Mouse (Mus musculus): ENCODE data around the gene Tnrc6b. TPM values are rescaled to one million over a fixed set of nuclear protein-coding genes. Genes with fewer than 3 reads are reported as not detected.
A peak's percentile ranks its signal among the peaks of the same experiment; 100 is the strongest.

Tnrc6b gene
- polyA plus RNA-seq, 1 experiment from 2014 or later = 16.3 TPM

DNA sequence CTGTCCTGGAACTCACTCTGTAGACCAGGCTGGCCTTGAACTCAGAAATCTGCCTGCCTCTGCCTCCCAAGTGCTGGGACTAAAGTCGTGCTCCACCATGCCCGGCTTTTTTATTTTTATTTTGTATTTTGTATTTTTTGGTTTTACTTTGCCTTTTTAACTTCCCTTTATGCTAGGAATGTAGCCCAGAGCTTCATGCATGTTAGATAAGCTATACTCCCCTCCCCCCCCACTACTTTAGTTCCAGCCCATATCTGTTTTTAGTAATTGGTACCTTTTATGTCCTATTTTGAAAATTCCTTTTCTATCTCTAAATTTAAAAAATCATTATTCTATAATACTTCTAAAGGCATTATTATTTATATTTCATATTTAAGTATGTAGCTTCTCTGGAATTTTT, 27.1 kb downstream of the Tnrc6b start:
- H3K36me3 ChIP-seq (ENCODE audit: control insufficient read depth, insufficient read depth, low read length) = no peaks in the 10 kb centered on the region

DNA sequence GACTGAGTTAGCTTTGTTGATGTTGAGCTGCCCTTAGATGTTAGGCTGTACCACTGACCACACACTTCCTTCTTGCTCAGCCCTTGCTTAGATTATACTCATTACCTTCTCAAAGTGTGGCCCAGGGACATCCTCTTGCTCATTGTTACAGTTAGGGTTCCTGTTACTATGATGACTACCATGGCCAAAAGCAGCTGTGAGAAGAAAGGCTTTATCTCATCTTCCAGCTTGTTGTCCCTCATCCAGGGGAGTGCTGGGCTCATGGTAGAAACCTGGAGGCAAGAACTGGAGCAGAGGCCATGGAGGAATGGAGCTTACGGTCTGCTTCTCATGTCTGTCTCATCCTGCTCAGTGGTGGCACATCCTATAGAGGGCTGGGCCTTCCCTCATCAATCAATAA, 28.9 kb downstream of the Tnrc6b start:
- no peaks in the 10 kb centered on the region; the same call in 1 of the 2 replicates for H3K4me1 ChIP-seq (replicated peaks; ENCODE audit: control insufficient read depth, insufficient read depth, low read length)
- H3K4me3 ChIP-seq (ENCODE audit: low read depth, low read length) = no peak overlapping the region
- WGBS = 100% methylated on average over 1 of the region's 1 CpGs
- no peak overlapping the region for H3K4me2 ChIP-seq (ENCODE audit: low read length)
- no peaks in the 10 kb centered on the region for H3K9me3 ChIP-seq (ENCODE audit: control insufficient read depth, low read length)
- no peak overlapping the region for H3K9ac ChIP-seq (ENCODE audit: low read length)
- no peaks in the 10 kb centered on the region for H3K27me3 ChIP-seq (replicated peaks; ENCODE audit: control insufficient read depth, insufficient read depth, low read length)
- H3K36me3 ChIP-seq (ENCODE audit: control insufficient read depth, insufficient read depth, low read length) = no peaks in the 10 kb centered on the region
- ATAC-seq (replicated peaks; ENCODE audit: low FRiP score, low TSS enrichment, low read depth) (no peak), DNase-seq (ENCODE audit: low spot score) (no peak)
- peak overlapping the region; percentile 9; the same call in 1 of the 2 replicates for H3K27ac ChIP-seq (ENCODE audit: low read depth)

More for the DNA sequence above, 27.1 kb downstream of the Tnrc6b start:
- ATAC-seq (replicated peaks; ENCODE audit: low FRiP score, low TSS enrichment, low read depth) (no peak), DNase-seq (ENCODE audit: low spot score) (no peak)
- Histone ChIP-seq H3K4me2 (ENCODE audit: low read length) (no peak overlapping the region), H3K27me3 (replicated peaks; ENCODE audit: control insufficient read depth, insufficient read depth, low read length) (no peaks in the 10 kb centered on the region), H3K27ac (ENCODE audit: low read depth) (no peak overlapping the region), H3K9ac (ENCODE audit: low read length) (no peak overlapping the region), H3K9me3 (ENCODE audit: control insufficient read depth, low read length) (no peaks in the 10 kb centered on the region), H3K4me3 (ENCODE audit: low read depth, low read length) (no peak overlapping the region), H3K4me1 (replicated peaks; ENCODE audit: control insufficient read depth, insufficient read depth, low read length) (no peaks in the 10 kb centered on the region; the same call in 1 of the 2 replicates)
- WGBS = 93% methylated on average over 2 of the region's 2 CpGs

DNA sequence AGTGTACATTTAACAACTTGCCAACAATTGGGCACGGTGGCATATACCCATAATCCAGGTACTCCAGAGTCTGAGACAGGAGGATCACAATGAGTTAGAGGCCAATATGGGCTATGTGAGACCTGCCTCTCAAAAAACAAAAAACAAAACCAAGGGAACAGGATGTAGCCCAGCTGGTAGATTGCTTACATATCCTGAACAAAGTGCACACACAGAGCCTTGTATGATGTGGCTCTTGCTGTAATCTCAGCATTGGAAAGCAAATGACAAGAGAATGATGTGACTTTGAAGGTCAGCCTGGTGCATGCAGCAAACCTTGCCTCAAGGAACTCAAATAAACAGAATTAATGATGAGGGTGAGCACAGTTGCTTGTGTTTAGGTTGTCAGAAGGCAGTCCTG, 30.7 kb downstream of the Tnrc6b start:
- Histone ChIP-seq H3K4me2 (ENCODE audit: low read length) (no peak overlapping the region), H3K4me3 (ENCODE audit: low read depth, low read length) (no peak overlapping the region), H3K27ac (ENCODE audit: low read depth) (no peak overlapping the region), H3K36me3 (ENCODE audit: control insufficient read depth, insufficient read depth, low read length) (no peaks in the 10 kb centered on the region), H3K4me1 (replicated peaks; ENCODE audit: control insufficient read depth, insufficient read depth, low read length) (no peaks in the 10 kb centered on the region; the same call in 1 of the 2 replicates), H3K9ac (ENCODE audit: low read length) (no peak overlapping the region), H3K9me3 (ENCODE audit: control insufficient read depth, low read length) (no peaks in the 10 kb centered on the region), H3K27me3 (replicated peaks; ENCODE audit: control insufficient read depth, insufficient read depth, low read length) (no peaks in the 10 kb centered on the region)
- WGBS = 90% methylated on average over 1 of the region's 1 CpGs
- ATAC-seq (replicated peaks; ENCODE audit: low FRiP score, low TSS enrichment, low read depth) (no peak), DNase-seq (ENCODE audit: low spot score) (no peak)

DNA sequence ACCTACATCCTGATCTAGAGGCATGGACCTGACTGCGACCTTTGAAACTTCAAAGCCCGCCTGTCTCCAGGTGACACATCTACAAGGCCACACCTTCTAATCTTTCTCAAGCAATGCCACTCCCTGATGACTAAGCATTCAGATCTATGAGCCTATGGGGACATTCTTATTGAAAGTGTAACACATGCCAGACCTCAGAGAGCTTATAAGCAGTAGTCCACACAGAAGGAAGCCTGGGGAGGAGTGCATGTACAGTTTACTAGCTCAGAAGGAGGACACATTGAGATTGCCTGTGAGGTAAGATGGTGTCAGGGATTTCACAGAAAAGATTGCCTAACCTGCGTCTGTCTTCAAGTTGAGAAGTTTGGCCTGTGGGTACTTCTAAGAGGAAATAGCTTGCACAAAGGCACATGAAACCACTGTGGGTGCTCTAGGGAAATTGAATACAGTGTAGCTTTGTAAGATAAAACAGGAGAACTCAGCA, 31.9 kb downstream of the Tnrc6b start:
- H3K27me3 ChIP-seq (replicated peaks; ENCODE audit: control insufficient read depth, insufficient read depth, low read length) = no peaks in the 10 kb centered on the region
- DNase-seq (ENCODE audit: low spot score) = no peak
- H3K36me3 ChIP-seq (ENCODE audit: control insufficient read depth, insufficient read depth, low read length) = no peaks in the 10 kb centered on the region
- no peak overlapping the region for H3K4me2 ChIP-seq (ENCODE audit: low read length)
- no peak overlapping the region for H3K4me3 ChIP-seq (ENCODE audit: low read depth, low read length)
- H3K9me3 ChIP-seq (ENCODE audit: control insufficient read depth, low read length) = no peaks in the 10 kb centered on the region
- H3K9ac ChIP-seq (ENCODE audit: low read length) = no peak overlapping the region
- H3K27ac ChIP-seq (ENCODE audit: low read depth) = no peak overlapping the region
- 79% methylated on average over 3 of the region's 3 CpGs for WGBS
- no peak for ATAC-seq (replicated peaks; ENCODE audit: low FRiP score, low TSS enrichment, low read depth)
- H3K4me1 ChIP-seq (replicated peaks; ENCODE audit: control insufficient read depth, insufficient read depth, low read length) = no peaks in the 10 kb centered on the region; the same call in 1 of the 2 replicates

DNA sequence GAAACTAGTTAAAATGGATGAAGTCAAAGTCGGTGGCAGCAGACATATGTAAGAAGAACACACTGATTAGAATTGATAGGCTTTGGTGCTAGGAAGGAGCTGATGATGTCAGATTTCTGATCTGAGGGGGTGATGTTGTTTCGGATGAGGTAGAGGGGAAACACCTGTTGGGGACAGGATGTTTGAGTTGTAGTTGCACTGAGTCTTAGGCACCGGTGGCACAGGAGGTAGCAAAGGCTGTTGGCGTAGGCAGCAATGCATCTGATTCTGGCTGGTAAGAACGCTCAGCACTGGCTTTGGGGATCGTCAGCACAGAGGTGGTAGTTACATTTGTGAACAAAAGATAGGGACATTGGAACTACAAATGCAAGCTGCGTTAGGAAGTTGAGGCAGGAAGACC, 32.5 kb downstream of the Tnrc6b start:
- no peak overlapping the region for H3K9ac ChIP-seq (ENCODE audit: low read length)
- 87% methylated on average over 7 of the region's 7 CpGs for WGBS
- no peak for DNase-seq (ENCODE audit: low spot score)

DNA sequence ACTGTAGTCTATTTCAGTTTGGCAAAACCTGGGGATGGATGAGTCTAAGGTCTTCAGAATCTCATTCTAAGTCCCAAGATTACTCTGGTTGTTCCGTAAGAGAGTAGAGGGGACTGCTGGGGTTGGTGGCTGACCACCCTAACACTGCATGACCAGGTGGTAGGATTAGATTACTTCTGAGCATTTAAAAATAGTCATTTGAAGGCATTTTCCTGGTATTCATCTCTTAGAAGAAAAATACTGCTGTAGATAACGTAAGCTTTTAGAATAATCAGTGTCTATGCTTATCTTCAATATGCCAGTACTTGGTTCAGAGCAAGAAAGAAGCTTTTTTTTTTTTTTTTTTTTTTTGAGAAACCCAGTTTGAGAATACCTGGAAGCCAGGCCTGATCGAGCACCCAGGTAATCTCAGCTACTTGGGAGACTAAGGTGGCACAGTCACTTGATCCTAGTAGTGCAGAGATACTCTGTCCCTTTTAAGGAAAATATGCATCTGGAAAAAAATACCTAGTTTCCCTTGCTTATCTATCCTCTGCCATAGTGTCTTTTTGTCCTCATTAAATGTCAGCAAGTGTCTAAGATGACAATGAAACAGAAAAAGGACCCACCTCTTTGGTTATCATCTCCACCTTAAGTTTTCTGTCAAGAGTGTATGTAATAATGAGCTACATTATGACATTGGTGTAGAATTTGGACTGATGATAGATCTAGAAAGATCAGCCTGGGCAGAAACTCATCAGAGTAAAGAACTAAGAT, 33.7 kb downstream of the Tnrc6b start:
- Histone ChIP-seq H3K4me2 (ENCODE audit: low read length) (no peak overlapping the region), H3K27me3 (replicated peaks; ENCODE audit: control insufficient read depth, insufficient read depth, low read length) (no peaks in the 10 kb centered on the region), H3K4me1 (replicated peaks; ENCODE audit: control insufficient read depth, insufficient read depth, low read length) (no peaks in the 10 kb centered on the region; the same call in 1 of the 2 replicates), H3K4me3 (ENCODE audit: low read depth, low read length) (no peak overlapping the region), H3K36me3 (ENCODE audit: control insufficient read depth, insufficient read depth, low read length) (no peaks in the 10 kb centered on the region), H3K9me3 (ENCODE audit: control insufficient read depth, low read length) (no peaks in the 10 kb centered on the region), H3K27ac (ENCODE audit: low read depth) (no peak overlapping the region), H3K9ac (ENCODE audit: low read length) (no peak overlapping the region)
- ATAC-seq (replicated peaks; ENCODE audit: low FRiP score, low TSS enrichment, low read depth) (no peak), DNase-seq (ENCODE audit: low spot score) (no peak)
- WGBS = 85% methylated on average over 3 of the region's 3 CpGs

More for the DNA sequence above, 32.5 kb downstream of the Tnrc6b start:
- Histone ChIP-seq H3K4me3 (ENCODE audit: low read depth, low read length) (no peak overlapping the region), H3K9me3 (ENCODE audit: control insufficient read depth, low read length) (no peaks in the 10 kb centered on the region), H3K27me3 (replicated peaks; ENCODE audit: control insufficient read depth, insufficient read depth, low read length) (no peaks in the 10 kb centered on the region), H3K27ac (ENCODE audit: low read depth) (no peak overlapping the region), H3K36me3 (ENCODE audit: control insufficient read depth, insufficient read depth, low read length) (no peaks in the 10 kb centered on the region), H3K4me1 (replicated peaks; ENCODE audit: control insufficient read depth, insufficient read depth, low read length) (no peaks in the 10 kb centered on the region; the same call in 1 of the 2 replicates), H3K4me2 (ENCODE audit: low read length) (no peak overlapping the region)
- ATAC-seq (replicated peaks; ENCODE audit: low FRiP score, low TSS enrichment, low read depth) = no peak

DNA sequence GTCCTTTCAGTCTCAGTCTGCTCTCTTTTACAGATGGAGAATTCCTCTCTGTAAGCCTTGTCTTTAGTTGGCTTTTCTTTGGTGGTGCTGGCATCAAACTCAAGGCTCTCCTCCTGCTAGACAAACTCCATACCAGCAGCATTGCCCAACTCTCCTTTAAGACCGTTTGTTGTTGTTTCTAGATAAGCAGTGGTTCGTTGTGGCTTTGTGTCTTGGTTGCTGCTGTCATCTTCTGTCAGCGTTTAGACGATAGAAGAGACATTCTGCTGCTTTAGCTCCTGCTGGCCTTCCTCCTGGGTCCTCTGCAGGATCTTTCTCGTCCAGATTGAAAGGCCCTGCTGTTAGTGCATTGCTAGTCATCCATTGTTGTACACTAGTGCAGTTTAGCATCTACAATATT, 37.9 kb downstream of the Tnrc6b start:
- DNase-seq (ENCODE audit: low spot score) (no peak), ATAC-seq (replicated peaks; ENCODE audit: low FRiP score, low TSS enrichment, low read depth) (no peak)
- Histone ChIP-seq H3K4me1 (replicated peaks; ENCODE audit: control insufficient read depth, insufficient read depth, low read length) (no peaks in the 10 kb centered on the region), H3K27me3 (replicated peaks; ENCODE audit: control insufficient read depth, insufficient read depth, low read length) (no peaks in the 10 kb centered on the region), H3K9me3 (ENCODE audit: control insufficient read depth, low read length) (no peaks in the 10 kb centered on the region), H3K4me3 (ENCODE audit: low read depth, low read length) (no peak overlapping the region), H3K4me2 (ENCODE audit: low read length) (no peak overlapping the region), H3K9ac (ENCODE audit: low read length) (no peak overlapping the region), H3K27ac (ENCODE audit: low read depth) (no peak overlapping the region), H3K36me3 (ENCODE audit: control insufficient read depth, insufficient read depth, low read length) (no peaks in the 10 kb centered on the region)
- WGBS = 71% methylated on average over 5 of the region's 5 CpGs

DNA sequence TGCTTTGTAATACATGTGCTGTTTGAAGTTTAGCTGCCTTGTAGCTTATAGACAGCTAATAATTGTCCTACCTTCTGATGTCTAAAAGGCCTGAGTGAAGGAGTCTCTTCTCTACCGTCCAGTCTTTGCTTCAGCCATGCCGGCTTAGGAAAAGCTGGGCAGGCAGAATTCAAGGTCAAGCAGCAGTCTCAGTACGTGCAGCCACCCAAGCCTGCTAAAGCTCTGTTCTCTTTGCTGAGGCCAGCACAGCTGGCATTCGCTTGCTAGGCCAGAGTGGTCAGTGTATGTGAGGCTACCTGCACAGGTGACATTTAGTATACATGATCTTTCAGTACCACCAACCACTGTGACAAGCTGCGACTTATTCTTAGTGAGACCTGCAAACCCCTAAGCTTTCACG, 42.2 kb downstream of the Tnrc6b start:
- H3K4me2 ChIP-seq (ENCODE audit: low read length) = no peak overlapping the region
- H3K9ac ChIP-seq (ENCODE audit: low read length) = no peak overlapping the region
- no peaks in the 10 kb centered on the region for H3K36me3 ChIP-seq (ENCODE audit: control insufficient read depth, insufficient read depth, low read length)
- no peaks in the 10 kb centered on the region for H3K27me3 ChIP-seq (replicated peaks; ENCODE audit: control insufficient read depth, insufficient read depth, low read length)
- no peak for DNase-seq (ENCODE audit: low spot score)
- no peak overlapping the region for H3K4me3 ChIP-seq (ENCODE audit: low read depth, low read length)
- WGBS = 71% methylated on average over 6 of the region's 6 CpGs
- H3K4me1 ChIP-seq (replicated peaks; ENCODE audit: control insufficient read depth, insufficient read depth, low read length) = no peaks in the 10 kb centered on the region
- no peak overlapping the region for H3K27ac ChIP-seq (ENCODE audit: low read depth)
- ATAC-seq (replicated peaks; ENCODE audit: low FRiP score, low TSS enrichment, low read depth) = no peak
- no peaks in the 10 kb centered on the region for H3K9me3 ChIP-seq (ENCODE audit: control insufficient read depth, low read length)

DNA sequence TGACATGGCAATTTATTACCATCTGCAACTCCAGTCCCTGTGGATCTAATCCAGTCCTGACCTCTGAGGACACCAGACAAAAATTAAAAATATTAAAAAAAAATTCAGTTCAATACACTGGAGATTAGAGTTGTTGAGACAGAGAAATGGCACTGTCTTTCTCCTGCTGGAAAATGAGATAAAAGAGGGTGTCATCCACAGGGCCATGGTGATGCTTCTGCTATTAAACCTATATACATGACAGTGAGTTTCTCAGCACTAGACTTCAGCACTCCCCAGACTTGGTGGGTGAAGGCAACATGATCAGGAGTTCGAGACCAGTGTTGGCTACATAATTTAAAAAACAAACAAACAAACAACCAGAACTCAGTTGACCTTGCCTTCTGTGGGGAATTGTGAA, 43.0 kb downstream of the Tnrc6b start:
- Histone ChIP-seq H3K36me3 (ENCODE audit: control insufficient read depth, insufficient read depth, low read length) (no peaks in the 10 kb centered on the region), H3K9ac (ENCODE audit: low read length) (no peak overlapping the region), H3K4me1 (replicated peaks; ENCODE audit: control insufficient read depth, insufficient read depth, low read length) (no peaks in the 10 kb centered on the region), H3K9me3 (ENCODE audit: control insufficient read depth, low read length) (no peaks in the 10 kb centered on the region), H3K27ac (ENCODE audit: low read depth) (no peak overlapping the region), H3K4me3 (ENCODE audit: low read depth, low read length) (no peak overlapping the region), H3K27me3 (replicated peaks; ENCODE audit: control insufficient read depth, insufficient read depth, low read length) (no peaks in the 10 kb centered on the region), H3K4me2 (ENCODE audit: low read length) (no peak overlapping the region)
- WGBS = 89% methylated on average over 1 of the region's 1 CpGs
- DNase-seq (ENCODE audit: low spot score) (no peak), ATAC-seq (replicated peaks; ENCODE audit: low FRiP score, low TSS enrichment, low read depth) (no peak)
